Mouse (Mus musculus): ENCODE data around the gene Fgfr1op2. TPM values are rescaled to one million over a fixed set of nuclear protein-coding genes. Genes with fewer than 3 reads are reported as not detected.

The Fgfr1op2 gene
- total RNA-seq, 4 experiments from 2014 or later = 96.5 to 112 (median 105) TPM

DNA sequence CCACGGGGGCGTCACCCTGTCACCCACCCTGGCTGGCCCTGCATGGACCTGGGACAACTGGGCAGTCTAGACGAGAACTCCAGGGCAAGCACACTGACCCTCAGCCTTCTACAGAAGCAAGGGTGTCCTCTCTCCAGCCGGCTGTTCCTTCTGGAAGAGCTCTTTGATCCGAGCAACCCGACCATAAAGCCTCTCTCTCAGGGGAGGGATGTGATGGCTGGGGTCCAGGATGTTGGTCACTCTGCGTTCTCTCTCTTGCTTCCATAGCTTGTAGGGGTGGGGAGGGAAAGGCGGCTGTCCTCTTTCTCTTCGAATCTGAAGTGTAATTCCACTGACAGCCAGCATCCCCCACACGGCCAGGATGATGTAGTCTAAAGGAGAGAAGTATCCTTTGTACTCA, 26.6 kb downstream of the Fgfr1op2 start:
- no peak for DNase-seq

- DNase-seq = no peak
Measured at GRCm38 (mm10) chr6:146611385-146611784, 34.4 kb downstream of the Fgfr1op2 start.

GRCm38 (mm10) chr6:146611897-146612296, 34.9 kb downstream of the Fgfr1op2 start:
- DNase-seq = no peak

GRCm38 (mm10) chr6:146612736-146613135, 35.7 kb downstream of the Fgfr1op2 start:
- DNase-seq = no peak

GRCm38 (mm10) chr6:146613907-146614306, 36.9 kb downstream of the Fgfr1op2 start:
- DNase-seq = no peak

DNA sequence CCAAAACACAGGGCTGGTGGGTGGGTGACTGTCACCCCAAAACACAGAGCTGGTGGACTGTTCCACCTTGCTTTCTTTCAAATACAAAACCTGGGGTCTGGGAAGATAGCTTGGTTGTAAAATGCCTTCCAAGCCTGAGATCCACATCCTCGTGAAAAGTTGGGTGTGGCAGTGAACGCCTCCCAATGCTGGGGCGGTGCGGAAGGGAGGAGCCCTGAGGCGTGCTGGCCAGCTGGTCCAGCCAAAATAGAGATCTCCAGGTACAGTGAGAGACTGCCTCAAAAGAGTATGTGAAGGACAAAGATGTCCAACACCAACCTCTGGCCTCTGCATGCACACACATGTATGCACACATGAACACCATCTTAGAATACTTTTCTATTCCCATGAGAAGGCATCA, 37.5 kb downstream of the Fgfr1op2 start:
- DNase-seq = no peak

GRCm38 (mm10) chr6:146615891-146616290, 38.9 kb downstream of the Fgfr1op2 start:
- no peak for DNase-seq

- no peak for DNase-seq
Measured at GRCm38 (mm10) chr6:146616670-146617069, 39.7 kb downstream of the Fgfr1op2 start.

GRCm38 (mm10) chr6:146628123-146628522, 51.1 kb downstream of the Fgfr1op2 start:
- DNase-seq = no peak

DNA sequence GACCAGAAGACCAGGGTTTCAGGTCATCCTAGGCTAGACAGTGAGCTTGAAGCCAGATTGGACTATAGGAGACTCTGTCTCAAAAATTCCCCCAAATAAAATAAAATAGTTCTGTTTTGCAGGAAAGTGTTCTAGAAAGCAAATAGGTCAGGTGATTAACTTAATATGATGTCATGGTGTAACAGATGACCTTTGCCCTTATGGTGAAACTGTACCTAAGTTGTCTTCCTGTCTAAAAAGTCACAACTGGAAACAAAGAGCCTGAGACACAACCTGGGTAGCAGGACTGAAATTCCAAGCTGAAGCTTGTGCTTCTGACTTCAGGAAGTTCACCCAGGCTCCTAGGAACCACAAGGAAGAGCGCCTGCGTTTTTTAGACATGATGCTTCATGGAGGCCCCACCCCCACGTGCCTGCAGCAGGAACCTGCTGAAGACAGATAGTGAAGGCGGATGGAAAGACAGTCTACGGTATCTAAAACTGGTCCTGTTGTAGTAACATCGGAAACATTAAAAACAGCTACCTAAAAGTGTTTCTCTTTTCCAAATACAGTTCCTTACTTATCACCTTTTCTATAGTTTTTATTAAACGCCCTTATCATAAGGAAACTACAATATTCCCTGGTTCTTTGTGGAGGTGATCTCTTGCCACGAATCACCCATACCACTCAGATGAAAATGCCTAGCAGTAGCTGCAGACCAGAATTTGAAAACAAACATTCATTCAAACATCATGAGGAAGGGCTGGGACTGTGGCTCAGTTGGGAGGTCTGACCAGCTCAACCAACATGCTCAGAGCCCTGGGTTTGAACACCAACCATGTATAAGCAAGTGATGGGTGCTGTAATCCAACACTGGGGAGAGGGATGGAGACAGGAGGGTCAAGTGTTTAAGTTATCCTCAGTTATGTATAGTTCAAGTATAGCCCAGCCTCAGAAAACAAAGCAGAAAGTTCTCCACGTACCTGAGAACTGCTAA, 53.1 kb downstream of the Fgfr1op2 start:
- no peak for DNase-seq

GRCm38 (mm10) chr6:146630961-146631360, 54.0 kb downstream of the Fgfr1op2 start:
- DNase-seq = peak; percentile 78

- DNase-seq = no peak
Measured at GRCm38 (mm10) chr6:146631847-146632246, 54.8 kb downstream of the Fgfr1op2 start.

- DNase-seq = no peak
Measured at GRCm38 (mm10) chr6:146632403-146632802, 55.4 kb downstream of the Fgfr1op2 start.

- DNase-seq = no peak
Measured at GRCm38 (mm10) chr6:146633097-146633496, 56.1 kb downstream of the Fgfr1op2 start.

GRCm38 (mm10) chr6:146633629-146634014, 56.6 kb downstream of the Fgfr1op2 start:
- no peak for DNase-seq

GRCm38 (mm10) chr6:146634015-146634722, 57.2 kb downstream of the Fgfr1op2 start:
- DNase-seq = peak; percentile 47

GRCm38 (mm10) chr6:146634759-146635606, 58.0 kb downstream of the Fgfr1op2 start:
- DNase-seq = no peak

DNA sequence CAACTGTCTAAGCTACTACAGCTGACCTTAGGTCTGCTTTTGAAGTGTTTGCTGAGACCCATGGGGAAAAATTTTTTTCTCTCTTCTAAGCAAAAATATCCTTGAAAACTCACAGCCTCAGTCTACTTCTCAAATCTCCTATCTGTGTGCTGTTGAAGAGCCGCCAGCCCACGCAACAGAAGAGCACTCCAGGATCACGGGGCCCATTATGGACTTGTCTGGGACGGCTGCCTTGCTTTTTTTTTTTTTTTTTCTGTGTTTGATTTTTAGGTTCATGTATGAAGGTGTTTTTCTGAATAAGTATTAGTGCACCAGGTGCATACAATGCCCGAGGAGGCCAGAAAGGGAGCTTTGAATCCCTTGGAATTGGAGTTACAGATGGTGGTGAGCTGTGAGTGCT, 59.5 kb downstream of the Fgfr1op2 start:
- no peak for DNase-seq

- no peak for DNase-seq
Measured at GRCm38 (mm10) chr6:146640068-146640965, 63.3 kb downstream of the Fgfr1op2 start.

DNA sequence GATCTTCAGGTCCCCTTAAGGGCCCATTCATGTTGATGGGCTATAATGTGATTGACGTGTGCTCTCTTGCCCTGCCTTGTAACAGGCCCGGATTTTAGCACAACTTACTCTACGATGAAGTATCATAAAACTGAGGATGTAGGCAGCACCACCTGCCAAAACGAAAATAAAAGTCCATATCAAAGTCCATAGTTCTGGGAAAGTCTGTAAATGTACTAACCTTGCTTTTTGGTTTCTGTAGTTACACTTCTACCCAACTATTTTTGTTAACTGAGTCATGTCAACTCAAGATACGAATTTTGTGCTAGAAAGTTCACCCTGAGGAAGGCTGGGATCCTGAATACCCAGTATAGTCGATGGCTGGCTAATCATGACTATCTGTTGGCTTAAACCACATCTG, 64.0 kb downstream of the Fgfr1op2 start:
- no peak for DNase-seq

DNA sequence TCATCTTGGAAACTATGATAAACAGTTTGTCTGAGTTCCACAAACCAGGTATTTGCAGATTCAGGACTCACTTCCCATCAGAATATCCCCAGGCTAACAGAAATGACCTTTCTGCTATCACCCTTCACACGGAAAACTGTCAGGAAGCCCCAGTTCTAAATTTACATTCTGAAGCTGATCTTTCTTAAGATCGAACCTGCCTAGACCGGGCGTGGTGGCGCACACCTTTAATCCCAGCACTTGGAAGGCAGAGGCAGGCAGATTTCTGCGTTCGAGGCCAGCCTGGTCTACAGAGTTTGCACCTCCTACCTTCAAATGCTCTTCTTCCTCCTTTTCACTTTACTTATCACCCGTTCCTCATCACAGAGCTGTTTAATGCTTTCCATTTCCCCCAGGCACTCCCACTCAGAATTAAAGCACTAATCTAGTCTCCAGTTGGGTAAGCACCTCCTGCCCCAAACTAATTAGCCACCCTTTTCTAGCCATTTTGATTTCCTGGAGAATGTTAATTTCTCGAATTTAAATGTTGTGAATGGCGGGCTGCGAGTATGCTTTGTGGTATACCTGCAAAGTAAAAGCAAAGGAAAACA, 64.7 kb downstream of the Fgfr1op2 start:
- no peak for DNase-seq

All from adrenal gland, adult 8-10 months (tissue).